Mouse (Mus musculus) ES-Bruce4 (cell line): Measurements from ENCODE around the gene Kitl.

Experiments used
- CTCF ChIP-seq: IDR thresholded peaks from one replicate; pipeline ENCODE4 v1.8.1; 2011; ENCODE audit warnings: low read depth, low read length
- POLR2A ChIP-seq: IDR thresholded peaks from one replicate; pipeline ENCODE4 v1.8.1; 2011; ENCODE audit warnings: low read length; ENCODE audit not compliant: insufficient read depth

DNA sequence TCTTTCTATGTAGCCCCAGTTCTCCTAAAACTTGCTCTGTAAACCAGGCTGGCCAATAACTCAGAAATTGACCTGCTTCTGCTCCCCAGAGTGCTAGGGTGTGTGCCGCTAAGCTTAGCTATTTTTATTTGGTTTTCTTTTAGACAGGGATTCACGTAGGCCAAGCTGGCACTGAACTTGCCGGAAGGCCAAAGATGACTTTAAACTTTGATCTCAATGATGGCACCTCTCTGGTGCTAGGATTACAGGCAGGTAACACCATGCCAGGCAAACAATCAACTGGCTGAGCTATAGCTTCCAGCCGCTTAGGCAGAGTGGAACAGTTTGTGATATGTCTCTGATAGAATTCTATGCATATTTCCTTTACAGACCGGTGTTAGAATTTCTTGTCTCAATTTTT, 33.5 kb upstream of the Kitl start:
- TF ChIP-seq POLR2A, result no peak
- no peak for TF ChIP-seq CTCF
